In genomic region chr1:84695517-84696411, GRCm38 (mm10) we compare ENCODE assay signal across 8 mouse cellular contexts. TPM values are rescaled to one million over a fixed set of nuclear protein-coding genes. Genes with fewer than 3 reads are reported as not detected.
DNase-seq lines count a peak whose midpoint lies in the region; ATAC-seq and TF ChIP-seq lines count a peak whose summit lies in the region.

Gene Dner (minus strand): TSS chr1:84696221.

- peaks cover 48% of the 10 kb centered on the region for H3K27me3 ChIP-seq in Patski
- peaks cover 13% of the 10 kb centered on the region; the same call in 1 of the 2 replicates for H3K27me3 ChIP-seq in hindbrain, embryonic 12.5 days
- peaks cover 20% of the 10 kb centered on the region for H3K27me3 ChIP-seq in lung, postnatal 0 days (replicated peaks; ENCODE audit: insufficient read depth, low read length)

- H3K4me3 ChIP-seq in hindbrain, embryonic 12.5 days, result peak within 1 kb of the TSS; percentile 84
- H3K4me3 ChIP-seq in lung, postnatal 0 days (ENCODE audit: low read depth, low read length), result peak within 1 kb of the TSS; percentile 12; the same call in 1 of the 2 replicates

- H3K27ac ChIP-seq in hindbrain, embryonic 12.5 days, result peak within 1 kb of the TSS; percentile 95
- H3K27ac ChIP-seq in lung, postnatal 0 days (ENCODE audit: low read length), result no peak within 1 kb of the TSS

- TF ChIP-seq EP300 in lung, postnatal 0 days (IDR thresholded peaks at IDR 0.05), result no peak

- H3K4me1 ChIP-seq in hindbrain, embryonic 12.5 days, result peaks cover 18% of the 10 kb centered on the region
- H3K4me1 ChIP-seq in lung, postnatal 0 days (ENCODE audit: insufficient read depth, low read depth, low read length), result peaks cover 8% of the 10 kb centered on the region; the same call in 1 of the 2 replicates

- peak; percentile 84 for ATAC-seq in Patski
- ATAC-seq in hindbrain, embryonic 12.5 days (ENCODE audit: low FRiP score), result peak; percentile 89
- peak; percentile 82 for ATAC-seq in lung, postnatal 0 days

- H3K36me3 ChIP-seq in hindbrain, embryonic 12.5 days, result no peaks in the 10 kb centered on the region
- no peaks in the 10 kb centered on the region for H3K36me3 ChIP-seq in lung, postnatal 0 days (ENCODE audit: insufficient read depth, low read length)

- in situ Hi-C loops in Patski (cut with MboI; ENCODE audit: low pct_unique_long_range_greater_than_20kb), result no loop called here

- peak within 1 kb of the TSS; percentile 83 for H3K4me2 ChIP-seq in hindbrain, embryonic 12.5 days (replicated peaks)
- peak within 1 kb of the TSS; percentile 51 for H3K4me2 ChIP-seq in lung, postnatal 0 days (replicated peaks; ENCODE audit: low read depth, low read length)

- WGBS in hindbrain, embryonic 12.5 days, result under 1% methylated on average over 74 of the region's 75 CpGs
- 3% methylated on average over 67 of the region's 75 CpGs for WGBS in lung, postnatal 0 days

- CTCF ChIA-PET in Patski (lab: Charles Lee), result interaction anchor here (1.0 kb wide), 1 partner anchor 952 kb away, joined by 4 read pairs; no protein-coding TSS in a partner anchor

- peak within 1 kb of the TSS; percentile 85 for H3K9ac ChIP-seq in hindbrain, embryonic 12.5 days
- no peak within 1 kb of the TSS for H3K9ac ChIP-seq in lung, postnatal 0 days (replicated peaks; ENCODE audit: low read depth)

- H3K9me3 ChIP-seq in hindbrain, embryonic 12.5 days (replicated peaks), result no peaks in the 10 kb centered on the region
- no peaks in the 10 kb centered on the region for H3K9me3 ChIP-seq in lung, postnatal 0 days (ENCODE audit: low read length)

- POLR2A ChIA-PET in Patski (lab: Charles Lee), result no interaction called here

- peak; percentile 25 for DNase-seq in Patski (ENCODE audit: low read depth, low spot score)
- DNase-seq in cerebellum, postnatal 14 days, result peak; percentile 77 to 79
- peak; percentile 58 to 60 for DNase-seq in frontal cortex, postnatal 25 days (ENCODE audit: low spot score in 2 of 2)
- DNase-seq in layer of hippocampus, postnatal 25 days (ENCODE audit: extremely low spot score in 1 of 2, low spot score in 1 of 2), result peak; percentile 61 to 66
- DNase-seq in lung, postnatal 0 days (ENCODE audit: low spot score), result peak; percentile 86
- DNase-seq in ovary, postnatal 36 days (ENCODE audit: low spot score), result peak; percentile 87
- peak; percentile 72 for DNase-seq in thymus, postnatal 4 days

- peak; percentile 39 for TF ChIP-seq CTCF in Patski (IDR thresholded peaks at IDR 0.05)
- TF ChIP-seq CTCF in lung, postnatal 0 days (IDR thresholded peaks at IDR 0.05), result peak; percentile 56

RNA-seq across cellular contexts. Expression of gene Dner, which starts in this region (rescaled TPM):
- polyA plus RNA-seq in Patski (2021), result not detected
- polyA plus RNA-seq in hindbrain, embryonic 12.5 days (2016; fragmentation: Nextera tagmentation; extraction: Ambion mirVana), result 130 and 146 TPM in 2 replicates
- total RNA-seq in layer of hippocampus, postnatal 25 days (2021), result 100 to 1,000 TPM; 119 to 123 TPM
- 0.48 and 0.56 TPM in 2 replicates for polyA plus RNA-seq in lung, postnatal 0 days (2015; fragmentation: Nextera tagmentation; extraction: Ambion mirVana)

Comparison
In these comparisons a context has a peak if more than half of its experiments do, and no peak if none do; other contexts are left out.
1. RNA of gene Dner (polyA plus RNA-seq): 130 to 146 TPM in hindbrain, embryonic 12.5 days; 0.48 to 0.56 TPM in lung, postnatal 0 days and not detected in Patski (single experiment); every median in the first group is over 10 times any median in the second.
2. Peak in DNase-seq and ATAC-seq in Patski; RNA of the gene not detected or under 1 TPM.
3. Peak in DNase-seq, ATAC-seq, H3K4me3 ChIP-seq and H3K4me2 ChIP-seq in lung, postnatal 0 days; RNA of the gene not detected or under 1 TPM.
4. DNase-seq: peak in every context shown above with its lines; median percentile 87 in ovary, postnatal 36 days; 86 in lung, postnatal 0 days; 78 in cerebellum, postnatal 14 days; 72 in thymus, postnatal 4 days; 64 in layer of hippocampus, postnatal 25 days; 59 in frontal cortex, postnatal 25 days; 25 in Patski.
5. Peak in every context shown above with its lines, with median percentiles within 50 percentile points of each other: ATAC-seq.